Mouse (Mus musculus): ENCODE measurements at regions not wholly inside any gene's neighbourhood (a gene's known extent, or its start where the extent isn't known, plus 50 kb on each side); places are given as distances from the start of the nearest gene placed in this dataset.
A peak's percentile ranks its signal among the peaks of the same experiment; 100 is the strongest.

- peak; percentile 77 for DNase-seq (ENCODE audit: low spot score)
Observed at GRCm38 (mm10) chr12:46138646-46139045, 680.1 kb downstream of the Nova1 start.

GRCm38 (mm10) chr12:46125867-46126266, 692.9 kb downstream of the Nova1 start:
- DNase-seq (ENCODE audit: low spot score): no peak

- DNase-seq (ENCODE audit: low spot score): no peak
Observed at GRCm38 (mm10) chr12:46111352-46111751, 707.4 kb downstream of the Nova1 start.

- DNase-seq (ENCODE audit: low spot score): no peak
Observed at GRCm38 (mm10) chr12:46083356-46083755, 735.4 kb downstream of the Nova1 start.

- no peak for DNase-seq (ENCODE audit: low spot score)
Observed at GRCm38 (mm10) chr12:46075789-46076217, 742.9 kb downstream of the Nova1 start.

- no peak for DNase-seq (ENCODE audit: low spot score)
Observed at GRCm38 (mm10) chr12:46075355-46075754, 743.4 kb downstream of the Nova1 start.

- no peak for DNase-seq (ENCODE audit: low spot score)
Observed at GRCm38 (mm10) chr12:46066896-46067295, 751.8 kb downstream of the Nova1 start.

- no peak for DNase-seq (ENCODE audit: low spot score)
Observed at GRCm38 (mm10) chr12:46040626-46041025, 778.1 kb downstream of the Nova1 start.

- no peak for DNase-seq (ENCODE audit: low spot score)
Observed at GRCm38 (mm10) chr12:46040216-46040615, 778.5 kb downstream of the Nova1 start.

- DNase-seq (ENCODE audit: low spot score): no peak
Observed at GRCm38 (mm10) chr12:46036540-46037094, 782.1 kb downstream of the Nova1 start.

- DNase-seq (ENCODE audit: low spot score): no peak
Observed at GRCm38 (mm10) chr12:46025266-46025665, 793.5 kb downstream of the Nova1 start.

GRCm38 (mm10) chr12:46021546-46021910, 797.2 kb downstream of the Nova1 start:
- no peak for DNase-seq (ENCODE audit: low spot score)

- DNase-seq (ENCODE audit: low spot score): no peak
Observed at GRCm38 (mm10) chr12:46020835-46021545, 797.7 kb downstream of the Nova1 start.

GRCm38 (mm10) chr12:45977691-45978414, 840.9 kb downstream of the Nova1 start:
- no peak for DNase-seq (ENCODE audit: low spot score)

GRCm38 (mm10) chr12:45975780-45976179, 842.9 kb downstream of the Nova1 start:
- DNase-seq (ENCODE audit: low spot score): no peak

GRCm38 (mm10) chr12:45970472-45970871, 848.3 kb downstream of the Nova1 start:
- no peak for DNase-seq (ENCODE audit: low spot score)

- DNase-seq (ENCODE audit: low spot score): no peak
Observed at GRCm38 (mm10) chr12:45969881-45970280, 848.8 kb downstream of the Nova1 start.

- no peak for DNase-seq (ENCODE audit: low spot score)
Observed at GRCm38 (mm10) chr12:45946918-45947317, 871.8 kb downstream of the Nova1 start.

- no peak for DNase-seq (ENCODE audit: low spot score)
Observed at GRCm38 (mm10) chr12:45944464-45944863, 870.0 kb upstream of the Stxbp6 start.

GRCm38 (mm10) chr12:45942402-45942801, 867.9 kb upstream of the Stxbp6 start:
- DNase-seq (ENCODE audit: low spot score): no peak

GRCm38 (mm10) chr12:45933388-45933787, 858.9 kb upstream of the Stxbp6 start:
- DNase-seq (ENCODE audit: low spot score): no peak

GRCm38 (mm10) chr12:45932251-45932650, 857.7 kb upstream of the Stxbp6 start:
- DNase-seq (ENCODE audit: low spot score): no peak

GRCm38 (mm10) chr12:45929760-45930150, 855.2 kb upstream of the Stxbp6 start:
- DNase-seq (ENCODE audit: low spot score): no peak
